Mouse (Mus musculus) stomach, adult 2 months (tissue): ENCODE measurements around the gene Nanp. TPM values are rescaled to one million over a fixed set of nuclear protein-coding genes. Genes with fewer than 3 reads are reported as not detected.

Experiments
- polyA plus RNA-seq: library from polyadenylated mRNA; depleted of rRNA; stranded (reverse); fragments of >200 nt; gene quantifications from 2 replicates; pipeline ENCODE4 v1.2.3, GENCODE M21; 2012; rRNA removed

Gene Nanp
- polyA plus RNA-seq: 0.31 and 0.74 TPM in 2 replicates

DNA sequence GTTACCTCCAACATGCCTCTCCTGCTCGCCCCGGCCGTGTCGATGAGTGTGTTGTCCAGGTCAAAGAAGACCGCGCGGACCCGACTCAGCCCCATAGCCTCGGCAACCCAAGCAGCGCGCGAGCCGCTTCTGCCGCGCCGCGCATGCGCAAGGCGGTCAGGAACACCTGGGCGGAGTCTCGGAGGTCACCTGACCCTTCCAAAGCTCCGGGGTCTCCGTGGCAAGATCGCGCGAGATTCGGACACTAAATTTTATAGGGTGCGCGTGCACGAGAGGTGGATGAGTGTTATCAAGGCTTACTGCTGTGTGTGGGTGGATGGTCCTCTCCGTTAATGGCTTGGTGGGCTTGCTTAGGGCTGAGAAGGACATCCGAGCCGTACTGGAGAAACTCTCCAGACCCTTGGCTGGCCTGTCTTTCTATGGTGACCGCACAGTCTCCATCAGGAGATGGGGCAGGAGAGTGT is at the start of gene Nanp, which contains the start of gene Ninl:
Gene Nanp, minus strand, starts transcription at position 167 of the 464 bp plus-strand sequence.
Gene Ninl, minus strand, starts transcription at position 151 of the 464 bp plus-strand sequence.

Other genes with a start within 250 kb of the Nanp start
- 43.5 and 44.9 TPM in 2 replicates for gene Abhd12, start 134.7 kb downstream of the Nanp start, polyA plus RNA-seq
- gene Gins1, start 134.0 kb downstream of the Nanp start, polyA plus RNA-seq: 0.48 and 0.73 TPM in 2 replicates
- gene Ninl, start within 50 bp of the Nanp start, polyA plus RNA-seq: 0.70 and 0.82 TPM in 2 replicates
- not detected in 2 replicates for gene Gm14151, start 53.0 kb upstream of the Nanp start, polyA plus RNA-seq
- not detected in 2 replicates for gene Gm14147, start 58.8 kb upstream of the Nanp start, polyA plus RNA-seq